ENCODE assay signal across 20 mouse cellular contexts in the genomic region with DNA sequence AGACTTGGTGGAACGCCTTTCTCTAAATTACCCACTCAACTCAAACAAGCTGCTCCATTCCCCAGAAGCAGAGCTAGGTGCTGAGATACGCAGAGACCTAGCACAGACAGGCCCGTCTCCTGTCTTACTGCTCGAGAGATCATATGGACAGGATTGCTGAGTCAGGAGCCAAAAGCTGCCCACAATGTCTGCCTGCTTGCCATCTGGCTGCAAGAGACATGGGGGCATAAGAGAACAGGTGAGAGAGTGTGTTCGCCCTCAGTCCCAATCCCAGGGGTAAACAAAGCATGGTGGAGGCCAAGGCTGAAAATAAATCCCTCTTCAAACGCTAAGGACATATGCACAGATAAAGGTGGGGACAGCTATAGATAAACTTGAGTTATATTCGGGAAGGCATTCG.
DNase-seq lines count a peak whose midpoint lies in the region; ATAC-seq and TF ChIP-seq lines count a peak whose summit lies in the region.
"Had no signal": no experiment of that assay in that cellular context is flagged by ENCODE, and none has a peak within 500 bp of the region (broad histone marks: within the 10 kb centered on the region; RNA-seq: fewer than 3 reads in every experiment).

No protein-coding gene starts in this region.

- intact Hi-C loops in heart, postnatal 14 days (cut with DNase I) = no loop called here

- H3K4me3 ChIP-seq in neural tube, embryonic 11.5 days (ENCODE audit: low read depth, low read length) = no peak overlapping the region
- H3K4me3 ChIP-seq in midbrain, embryonic 16.5 days (ENCODE audit: low read depth, low read length) = no peak overlapping the region
- H3K4me3 ChIP-seq in hindbrain, postnatal 0 days (ENCODE audit: low read length) = no peak overlapping the region
- H3K4me3 ChIP-seq: embryonic facial prominence, embryonic 15.5 days; hindbrain, embryonic 12.5 days; limb, embryonic 10.5 days had no signal

- H3K36me3 ChIP-seq in neural tube, embryonic 11.5 days (ENCODE audit: control insufficient read depth, insufficient read depth, low read length) = no peaks in the 10 kb centered on the region
- no peaks in the 10 kb centered on the region for H3K36me3 ChIP-seq in midbrain, embryonic 16.5 days (ENCODE audit: control insufficient read depth, insufficient read depth, low read length)
- H3K36me3 ChIP-seq in hindbrain, postnatal 0 days (ENCODE audit: insufficient read depth, low read length) = no peaks in the 10 kb centered on the region
- H3K36me3 ChIP-seq: embryonic facial prominence, embryonic 15.5 days; hindbrain, embryonic 12.5 days; limb, embryonic 10.5 days had no signal

- no peak overlapping the region for H3K4me2 ChIP-seq in neural tube, embryonic 11.5 days (ENCODE audit: low read depth)
- no peak overlapping the region for H3K4me2 ChIP-seq in midbrain, embryonic 16.5 days (ENCODE audit: low read length)
- no peak overlapping the region for H3K4me2 ChIP-seq in hindbrain, postnatal 0 days (ENCODE audit: low read depth, low read length)
- H3K4me2 ChIP-seq: embryonic facial prominence, embryonic 15.5 days; hindbrain, embryonic 12.5 days had no signal

- H3K27me3 ChIP-seq in neural tube, embryonic 11.5 days (ENCODE audit: control insufficient read depth, insufficient read depth, low read length) = no peaks in the 10 kb centered on the region
- H3K27me3 ChIP-seq in midbrain, embryonic 16.5 days (ENCODE audit: control insufficient read depth, insufficient read depth, low read depth, low read length) = no peaks in the 10 kb centered on the region
- H3K27me3 ChIP-seq in hindbrain, postnatal 0 days (ENCODE audit: insufficient read depth, low read length) = no peaks in the 10 kb centered on the region
- H3K27me3 ChIP-seq: embryonic facial prominence, embryonic 15.5 days; hindbrain, embryonic 12.5 days had no signal

- no peak for ATAC-seq in neural tube, embryonic 11.5 days (ENCODE audit: insufficient read depth, low FRiP score, low TSS enrichment)
- no peak for ATAC-seq in midbrain, embryonic 16.5 days
- no peak for ATAC-seq in hindbrain, postnatal 0 days
- ATAC-seq: CD4-positive, CD25-positive, alpha-beta regulatory T cell, adult 4 months; forebrain, embryonic 14.5 days had no signal

- no peaks in the 10 kb centered on the region for H3K4me1 ChIP-seq in neural tube, embryonic 11.5 days (ENCODE audit: control insufficient read depth, insufficient read depth, low read length)
- no peaks in the 10 kb centered on the region for H3K4me1 ChIP-seq in midbrain, embryonic 16.5 days (ENCODE audit: control insufficient read depth, insufficient read depth, low read length)
- H3K4me1 ChIP-seq in hindbrain, postnatal 0 days (ENCODE audit: insufficient read depth, low read length) = no peaks in the 10 kb centered on the region
- H3K4me1 ChIP-seq: embryonic facial prominence, embryonic 15.5 days; hindbrain, embryonic 12.5 days; limb, embryonic 10.5 days had no signal

- 86% methylated on average over 8 of the region's 8 CpGs for WGBS in neural tube, embryonic 11.5 days
- 88% methylated on average over 8 of the region's 8 CpGs for WGBS in midbrain, embryonic 16.5 days
- 75% methylated on average over 8 of the region's 8 CpGs for WGBS in hindbrain, postnatal 0 days

- DNase-seq in heart, adult 11 months = peak; percentile 82
- no peak for DNase-seq in heart, postnatal 14 days
- DNase-seq in neural tube, embryonic 11.5 days (ENCODE audit: low spot score) = peak; percentile 14
- DNase-seq in neural tube, embryonic 10.5 days (ENCODE audit: extremely low spot score, low spot score) = no peak
- DNase-seq in cerebellum, adult 9-10 months = peak; percentile 61
- DNase-seq in hindbrain, postnatal 0 days (ENCODE audit: low spot score) = no peak
- DNase-seq: adrenal gland, postnatal 14 days; gastrocnemius, postnatal 10 days; heart, postnatal 10 days; kidney, adult 18-20 months; kidney, postnatal 4 days; layer of hippocampus, adult 9-11 months had no signal

- H3K27ac ChIP-seq in neural tube, embryonic 11.5 days (ENCODE audit: low read depth, low read length) = no peak overlapping the region
- H3K27ac ChIP-seq in midbrain, embryonic 16.5 days (ENCODE audit: low read length) = no peak overlapping the region
- no peak overlapping the region for H3K27ac ChIP-seq in hindbrain, postnatal 0 days
- H3K27ac ChIP-seq: embryonic facial prominence, embryonic 15.5 days; hindbrain, embryonic 12.5 days; limb, embryonic 10.5 days; macrophage; stomach, postnatal 0 days had no signal

- H3K9ac ChIP-seq in neural tube, embryonic 11.5 days (ENCODE audit: low read length) = no peak overlapping the region
- no peak overlapping the region for H3K9ac ChIP-seq in midbrain, embryonic 16.5 days (ENCODE audit: low read depth, low read length)
- H3K9ac ChIP-seq in hindbrain, postnatal 0 days (replicated peaks; ENCODE audit: low read length) = no peak overlapping the region
- H3K9ac ChIP-seq: embryonic facial prominence, embryonic 15.5 days; hindbrain, embryonic 12.5 days had no signal

- no peaks in the 10 kb centered on the region for H3K9me3 ChIP-seq in neural tube, embryonic 11.5 days (ENCODE audit: control insufficient read depth, low read length)
- H3K9me3 ChIP-seq in midbrain, embryonic 16.5 days (replicated peaks; ENCODE audit: control insufficient read depth, low read length, poor library complexity, severe bottlenecking) = no peaks in the 10 kb centered on the region
- H3K9me3 ChIP-seq in hindbrain, postnatal 0 days (ENCODE audit: low read length) = no peaks in the 10 kb centered on the region
- H3K9me3 ChIP-seq: embryonic facial prominence, embryonic 15.5 days; hindbrain, embryonic 12.5 days; limb, embryonic 10.5 days had no signal

- TF ChIP-seq CTCF in hindbrain, postnatal 0 days (IDR thresholded peaks at IDR 0.05; ENCODE audit: low read depth) = no peak

Comparison
In these comparisons a context has a peak if more than half of its experiments do, and no peak if none do; other contexts are left out.
1. DNase-seq: peak in heart, adult 11 months (single experiment), neural tube, embryonic 11.5 days (single experiment) and cerebellum, adult 9-10 months (single experiment); none in heart, postnatal 14 days (0 of 2), neural tube, embryonic 10.5 days (single experiment) and hindbrain, postnatal 0 days (single experiment).